Mouse (Mus musculus) retina, postnatal 7 days (tissue): ENCODE data around the gene Rnf26.
A peak's percentile ranks its signal among the peaks of the same experiment; 100 is the strongest.

ENCODE experiments used
- DNase-seq: peaks from one replicate; pipeline ENCODE4 v3.0.0-alpha.2; 2012; ENCODE audit warnings: low read depth, low spot score

The Rnf26 gene

GRCm38 (mm10) chr9:44075276-44075995 is 37.9 kb downstream of the Rnf26 start:
- DNase-seq = no peak

GRCm38 (mm10) chr9:44074395-44075275 is 38.7 kb downstream of the Rnf26 start:
- DNase-seq = no peak

GRCm38 (mm10) chr9:44073115-44073514 is 40.2 kb downstream of the Rnf26 start:
- no peak for DNase-seq

- DNase-seq = no peak
Measured at GRCm38 (mm10) chr9:44072599-44072915, 40.8 kb downstream of the Rnf26 start.

- no peak for DNase-seq
Measured at GRCm38 (mm10) chr9:44071914-44072598, 41.3 kb downstream of the Rnf26 start.

- no peak for DNase-seq
Measured at GRCm38 (mm10) chr9:44070844-44071231, 42.5 kb downstream of the Rnf26 start.

- no peak for DNase-seq
Measured at GRCm38 (mm10) chr9:44070113-44070843, 43.0 kb downstream of the Rnf26 start.

- DNase-seq = no peak
Measured at GRCm38 (mm10) chr9:44069252-44069651, 44.1 kb downstream of the Rnf26 start.

- DNase-seq = no peak
Measured at GRCm38 (mm10) chr9:44067960-44068330, 45.4 kb downstream of the Rnf26 start.

GRCm38 (mm10) chr9:44067241-44067959 is 45.9 kb downstream of the Rnf26 start:
- no peak for DNase-seq

GRCm38 (mm10) chr9:44066785-44067225 is 46.5 kb downstream of the Rnf26 start, which contains the start of gene Usp2:
Usp2 (plus strand) TSS chr9:44067021.
- peak; percentile 97 for DNase-seq

GRCm38 (mm10) chr9:44065177-44065576 is 48.1 kb downstream of the Rnf26 start:
- no peak for DNase-seq

- DNase-seq = no peak
Measured at GRCm38 (mm10) chr9:44058606-44059005, 54.7 kb downstream of the Rnf26 start.

GRCm38 (mm10) chr9:44053936-44054335 is 59.4 kb downstream of the Rnf26 start:
- DNase-seq = no peak

GRCm38 (mm10) chr9:44052855-44053254 is 60.5 kb downstream of the Rnf26 start:
- no peak for DNase-seq

- no peak for DNase-seq
Measured at GRCm38 (mm10) chr9:44049381-44050165, 63.7 kb downstream of the Rnf26 start.

- no peak for DNase-seq
Measured at GRCm38 (mm10) chr9:44048541-44049380, 64.6 kb downstream of the Rnf26 start.

GRCm38 (mm10) chr9:44047571-44048490 is 65.5 kb downstream of the Rnf26 start:
- no peak for DNase-seq
